Mouse (Mus musculus): ENCODE measurements around the gene Sipa1l1. TPM values are rescaled to one million over a fixed set of nuclear protein-coding genes. Genes with fewer than 3 reads are reported as not detected.

Sipa1l1 gene
- total RNA-seq, 2 experiments from 2014 or later = 24.3 to 26.9 TPM

DNA sequence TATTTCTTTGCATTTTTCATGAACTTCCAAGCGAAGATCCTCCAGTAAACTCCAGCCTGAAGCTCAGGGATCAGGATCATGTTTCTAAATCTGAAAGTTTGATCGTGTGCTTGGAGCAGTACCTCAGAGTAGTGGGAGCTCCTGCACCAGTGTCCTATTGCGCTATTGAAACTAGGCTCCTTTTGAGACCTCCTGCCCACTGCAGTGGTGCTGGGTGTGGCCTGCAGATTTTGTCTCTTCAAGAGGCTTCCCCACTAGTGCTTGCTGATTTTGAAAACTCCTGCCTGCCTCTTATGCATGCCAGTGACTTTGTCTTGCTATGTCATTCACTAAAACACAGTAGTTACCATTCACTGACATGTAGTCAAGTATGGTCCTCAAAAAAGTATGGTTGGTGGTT is 213.8 kb downstream of the Sipa1l1 start:
- no peak for DNase-seq

DNA sequence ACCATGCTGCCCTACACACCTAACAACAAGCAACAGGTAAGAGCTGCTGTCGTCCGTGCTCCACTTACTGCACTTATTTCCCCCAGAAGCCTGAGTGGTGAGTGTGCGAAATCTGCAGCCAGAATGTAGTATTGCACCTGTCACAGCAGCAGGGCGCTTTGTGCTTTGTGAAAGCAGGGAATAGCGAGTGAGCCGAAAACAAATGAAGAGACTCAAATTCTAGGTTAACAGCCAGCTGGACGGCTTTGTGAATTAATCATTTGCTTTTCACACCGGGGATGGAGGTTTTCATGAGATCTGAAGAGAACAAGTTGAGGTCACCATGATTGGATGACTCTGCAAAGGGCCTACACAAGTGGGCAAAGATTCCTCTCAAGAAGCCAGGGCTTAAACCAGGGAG is 215.6 kb downstream of the Sipa1l1 start:
- DNase-seq = no peak

- DNase-seq = no peak
These were observed 217.9 kb downstream of the Sipa1l1 start for GRCm38 (mm10) chr12:82387042-82387441.

- no peak for DNase-seq
These were observed 218.5 kb downstream of the Sipa1l1 start for GRCm38 (mm10) chr12:82387647-82388046.

DNA sequence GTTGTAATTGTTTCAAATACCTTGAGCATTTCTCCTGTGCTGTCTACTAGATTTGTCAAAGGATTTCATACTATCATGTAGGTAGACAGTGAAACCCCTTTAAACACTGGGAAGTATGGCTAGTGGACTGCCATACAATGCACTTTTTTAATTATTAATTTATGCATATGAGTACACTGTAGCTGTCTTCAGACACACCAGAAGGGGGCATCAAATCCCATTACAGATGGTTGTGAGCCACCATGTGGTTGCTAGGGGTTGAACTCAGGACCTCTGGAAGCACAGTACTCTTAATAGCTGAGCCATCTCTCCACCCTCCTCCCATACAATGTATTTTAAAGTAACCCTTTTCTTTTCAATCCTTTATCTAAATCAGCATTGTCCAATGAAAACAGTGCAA is 219.0 kb downstream of the Sipa1l1 start:
- DNase-seq = no peak

DNA sequence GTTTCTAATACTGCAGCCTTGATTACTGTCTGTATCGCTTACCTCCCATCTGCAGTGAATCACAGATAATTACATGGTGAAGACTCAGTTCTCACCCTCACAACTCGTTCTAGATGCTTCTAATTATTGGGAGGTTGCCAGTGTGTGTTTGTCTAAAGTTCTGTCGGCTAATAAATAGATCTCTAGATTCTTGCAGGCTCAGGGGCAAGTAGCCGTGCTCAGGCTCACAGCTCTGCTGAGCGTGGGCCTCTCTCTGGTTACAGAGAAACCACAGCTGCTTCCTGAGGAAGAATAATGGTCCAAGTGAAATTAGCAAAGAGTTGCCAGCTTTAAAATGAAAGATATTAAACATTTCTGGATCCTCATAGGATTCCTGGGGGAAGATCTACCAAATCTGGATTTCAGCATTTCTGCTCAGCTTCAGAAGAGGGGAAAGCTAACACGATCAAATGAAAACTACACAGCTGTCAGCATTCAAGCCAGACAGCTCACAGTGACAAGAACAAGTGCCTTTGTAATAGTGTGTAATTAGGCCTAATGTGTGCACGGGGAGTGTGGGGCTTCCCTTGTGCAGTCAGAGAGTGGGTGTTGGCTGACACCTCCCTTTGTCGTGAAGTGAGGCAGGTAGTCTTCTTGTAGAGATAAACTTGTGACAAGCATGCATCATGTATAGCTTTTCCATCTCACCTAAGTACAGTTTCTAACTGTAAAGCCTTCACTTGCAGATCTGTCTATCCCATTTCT is 225.2 kb downstream of the Sipa1l1 start:
- DNase-seq = no peak

- DNase-seq = no peak
These were observed 226.1 kb downstream of the Sipa1l1 start for GRCm38 (mm10) chr12:82395194-82395593.

DNA sequence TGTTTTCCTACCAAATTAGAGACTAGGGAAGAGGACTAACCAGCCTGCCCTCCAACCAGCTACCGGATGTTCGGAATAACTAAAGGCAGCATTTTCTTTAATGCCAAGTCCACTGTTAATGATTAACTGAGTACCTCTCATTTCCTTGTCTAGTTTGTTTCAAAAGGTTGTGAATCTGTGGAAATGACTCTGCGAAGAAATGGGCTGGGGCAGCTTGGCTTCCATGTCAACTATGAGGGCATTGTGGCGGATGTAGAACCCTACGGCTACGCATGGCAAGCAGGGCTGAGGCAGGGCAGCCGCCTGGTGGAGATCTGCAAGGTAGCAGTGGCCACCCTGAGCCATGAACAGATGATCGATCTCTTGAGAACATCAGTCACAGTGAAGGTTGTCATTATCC is 228.1 kb downstream of the Sipa1l1 start:
- no peak for DNase-seq

DNA sequence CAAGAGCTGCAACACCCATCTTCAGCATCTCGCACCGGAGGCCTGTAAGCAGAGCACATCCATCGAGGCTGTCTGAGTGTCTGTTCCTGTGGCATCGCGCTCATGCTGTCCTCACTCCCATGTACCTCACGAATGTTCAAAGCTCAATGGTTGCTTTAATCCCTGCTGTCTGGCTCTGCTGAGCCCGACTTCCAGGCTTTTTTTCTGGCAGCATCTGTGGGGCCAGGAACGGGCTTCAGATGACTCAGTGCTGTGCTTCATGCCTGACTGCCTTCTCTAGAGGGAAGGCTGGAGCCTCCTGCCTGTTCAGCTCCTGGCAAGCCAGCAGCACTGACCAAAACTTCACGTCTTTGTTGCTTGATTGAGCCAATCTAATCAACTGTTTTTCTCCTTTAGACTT is 228.6 kb downstream of the Sipa1l1 start:
- DNase-seq = peak in 1 of 2 experiments; percentile 19

DNA sequence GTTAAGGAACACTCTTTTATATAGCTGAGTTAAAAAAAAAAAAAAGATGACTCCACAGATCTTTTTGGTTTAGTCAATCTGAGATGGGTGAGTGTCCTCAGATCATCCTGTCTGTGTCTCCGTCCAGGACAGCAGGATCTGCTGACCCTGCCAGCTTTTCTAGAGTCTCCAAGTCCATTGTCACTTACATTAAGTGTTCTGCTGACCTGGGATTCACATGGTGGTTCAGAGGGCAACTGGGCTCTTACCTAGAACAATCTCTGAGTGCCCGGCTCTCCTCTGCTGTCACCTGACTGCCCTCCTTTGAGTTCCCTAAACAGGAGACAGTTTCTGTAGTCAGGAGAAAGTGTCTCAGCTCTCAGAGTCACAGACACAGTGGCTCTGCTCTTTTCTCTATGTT is 229.8 kb downstream of the Sipa1l1 start:
- no peak for DNase-seq

DNA sequence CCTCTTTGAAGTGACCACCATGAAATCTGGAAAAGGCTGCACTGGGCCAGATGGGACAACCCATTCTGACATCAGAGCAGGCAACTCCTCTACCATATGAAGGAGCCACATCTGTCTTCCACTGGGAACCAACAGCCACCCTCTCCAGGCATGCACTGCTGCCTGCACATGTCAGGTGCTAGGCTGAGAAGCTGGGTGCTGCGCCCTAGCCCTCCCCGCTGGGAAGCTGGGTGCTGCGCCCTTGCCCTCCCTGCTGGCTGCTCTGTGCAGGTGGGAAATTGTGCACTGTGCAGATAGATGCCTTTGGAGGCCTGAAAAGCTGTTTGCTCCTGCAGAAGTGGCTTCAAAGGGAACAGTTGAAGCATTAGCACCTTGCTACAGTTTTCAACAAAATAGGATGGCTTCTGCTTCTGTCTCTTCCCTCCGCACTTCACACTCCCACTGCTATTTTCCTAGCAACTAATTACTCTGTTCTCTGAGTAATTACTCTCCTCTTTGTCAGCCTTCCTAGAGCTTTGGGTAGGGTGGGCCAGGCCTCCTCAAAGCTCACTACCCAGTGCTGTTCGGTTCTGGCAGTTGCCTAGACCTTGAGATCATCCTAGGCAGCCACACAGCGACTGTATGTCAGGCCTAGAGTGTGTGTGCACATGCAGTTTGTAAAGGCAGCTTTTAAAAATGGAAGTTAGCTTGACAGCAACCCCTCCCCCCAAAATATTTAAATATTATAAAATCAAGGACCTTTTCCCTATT is 231.0 kb downstream of the Sipa1l1 start:
- DNase-seq = no peak

- no peak for DNase-seq
These were observed 231.7 kb downstream of the Sipa1l1 start for GRCm38 (mm10) chr12:82400783-82401182.

GRCm38 (mm10) chr12:82401440-82401839 is 232.3 kb downstream of the Sipa1l1 start:
- DNase-seq = no peak

DNA sequence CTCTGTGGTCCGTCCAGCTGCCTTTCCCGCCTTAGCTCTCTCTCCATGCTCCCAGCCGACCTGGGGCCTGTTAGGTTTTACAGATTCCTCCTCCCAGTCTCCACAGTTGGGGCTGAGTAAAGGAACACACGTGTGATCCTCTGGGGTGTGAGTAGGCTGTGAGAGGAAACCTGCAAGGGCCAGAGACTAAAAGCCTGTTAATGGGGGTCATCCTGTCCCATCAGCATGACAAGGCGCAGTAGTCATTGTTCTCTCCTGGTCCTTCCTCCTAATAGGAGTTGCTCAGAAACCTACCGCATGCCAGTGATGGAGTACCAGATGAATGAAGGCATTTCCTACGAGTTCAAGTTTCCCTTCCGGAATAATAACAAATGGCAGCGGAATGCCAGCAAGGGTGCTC is 233.5 kb downstream of the Sipa1l1 start:
- DNase-seq = no peak

DNA sequence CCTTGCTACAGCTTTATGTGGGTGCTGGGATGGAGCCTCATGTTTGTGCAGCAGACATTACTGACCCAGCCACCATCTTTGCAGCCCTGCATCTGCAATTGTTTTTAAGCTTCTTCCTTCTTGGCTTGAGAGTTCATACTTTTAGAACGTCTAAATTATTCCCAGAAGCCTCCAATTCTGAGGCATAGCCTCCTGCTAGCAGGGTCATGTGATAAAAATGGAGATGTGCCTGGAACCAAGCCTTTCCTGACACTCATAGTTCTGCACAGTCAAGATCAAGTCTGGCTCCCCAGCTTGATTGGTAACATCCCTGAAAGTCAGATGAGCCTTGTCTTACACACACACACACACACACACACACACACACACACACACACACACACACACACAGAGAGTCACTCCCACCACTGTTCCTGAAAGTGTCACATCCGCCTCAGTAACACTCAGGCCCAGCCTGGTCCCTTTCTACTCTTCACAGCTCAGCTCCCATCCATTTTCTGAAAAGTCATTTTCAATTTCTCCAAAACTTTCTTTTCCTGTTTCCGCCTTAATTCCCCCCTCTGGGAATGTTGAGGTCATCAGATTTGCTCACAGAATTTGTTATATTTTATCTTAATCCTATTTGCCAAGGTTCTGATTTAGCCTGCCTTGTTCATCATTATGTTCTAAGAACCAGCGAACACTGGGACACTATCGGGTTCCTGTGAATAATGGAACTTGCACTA is 238.6 kb downstream of the Sipa1l1 start:
- no peak for DNase-seq

DNA sequence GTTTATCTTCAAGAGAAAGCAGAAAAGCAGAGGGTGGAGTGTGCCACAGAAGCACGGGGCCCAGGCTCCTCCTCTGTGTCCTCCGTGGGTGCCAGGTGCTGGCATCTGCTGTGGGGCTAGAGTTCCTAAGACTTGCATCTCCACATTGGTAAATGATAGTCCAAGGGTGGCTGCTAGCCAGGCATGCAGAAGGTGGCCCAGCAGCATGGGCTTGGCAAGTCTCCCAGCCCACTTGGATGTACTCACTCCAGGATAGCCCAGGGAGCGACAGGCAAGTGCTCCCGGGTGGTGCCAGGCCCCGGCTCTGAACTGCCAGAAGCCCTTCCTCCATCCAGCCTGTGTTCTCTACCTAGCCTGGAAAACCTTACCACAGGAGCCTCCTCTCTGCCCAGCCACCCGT is 239.4 kb downstream of the Sipa1l1 start:
- DNase-seq = peak; percentile 18 to 29

GRCm38 (mm10) chr12:82409686-82410472 is 240.8 kb downstream of the Sipa1l1 start:
- no peak for DNase-seq

GRCm38 (mm10) chr12:82412291-82413032 is 243.3 kb downstream of the Sipa1l1 start:
- DNase-seq = peak in 1 of 2 experiments; percentile 7

DNA sequence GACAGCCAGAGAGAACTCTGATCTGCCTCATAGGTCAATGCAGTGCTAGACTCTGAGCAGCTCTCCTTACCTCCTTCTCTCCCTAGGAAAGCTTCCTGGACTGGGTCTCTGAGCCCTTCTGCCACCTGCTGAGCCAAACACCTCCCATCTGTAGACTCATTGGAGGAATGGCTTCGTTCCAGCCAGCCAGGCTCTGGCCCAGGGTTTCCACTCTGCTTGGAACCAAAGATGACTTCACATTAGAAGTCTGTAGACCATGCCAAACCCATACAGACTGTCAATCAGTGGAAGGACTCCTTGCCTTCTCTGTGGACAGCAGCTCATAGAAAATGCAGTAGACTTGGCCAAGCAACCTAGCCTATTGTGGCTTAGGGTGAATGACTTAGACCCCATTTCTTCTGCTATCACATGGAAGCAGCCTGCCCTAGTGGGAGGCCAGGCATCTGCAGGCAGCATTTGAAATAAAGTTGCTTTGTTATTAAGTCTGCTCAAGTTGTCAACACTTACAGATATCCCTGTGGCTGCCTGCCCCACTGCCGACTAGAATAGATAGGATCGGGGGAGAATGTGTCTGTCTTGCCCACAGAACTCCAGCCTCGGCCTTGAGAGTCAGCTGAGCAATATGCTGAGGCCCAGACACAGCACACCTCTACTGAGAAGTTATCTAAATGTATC is 246.7 kb downstream of the Sipa1l1 start:
- DNase-seq = peak; percentile 19 to 39

GRCm38 (mm10) chr12:82419027-82419426 is 249.9 kb downstream of the Sipa1l1 start:
- no peak for DNase-seq

DNA sequence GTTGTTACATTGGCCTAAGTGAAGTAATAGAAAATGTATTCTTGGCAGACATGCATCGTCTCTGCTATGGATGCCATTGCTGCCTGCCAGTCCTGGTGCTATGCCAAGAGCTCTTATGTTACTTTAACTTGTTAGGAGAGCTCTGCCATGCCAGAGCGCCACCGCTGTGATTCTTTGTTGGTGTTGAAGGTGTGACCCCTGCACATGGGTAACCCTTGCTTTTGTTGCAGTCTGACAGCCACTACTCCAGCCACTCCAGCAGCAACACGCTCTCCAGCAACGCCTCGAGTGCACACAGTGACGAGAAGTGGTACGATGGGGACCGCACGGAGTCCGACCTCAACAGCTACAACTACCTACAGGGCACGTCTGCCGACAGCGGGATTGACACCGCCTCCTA is 255.7 kb downstream of the Sipa1l1 start:
- DNase-seq = no peak
